Mouse (Mus musculus) C2C12 (cell line): Measurements from ENCODE around the gene Rps28.
"Not testable (repeated sequence)": the region's sequence is repeated elsewhere in the genome, so short reads cannot be mapped to it uniquely, and the experiment has no call there.

Source experiments
- CEBPB ChIP-seq: IDR thresholded peaks from one replicate; pipeline ENCODE4 v1.6.1; 2011; ENCODE audit warnings: low read depth, mild to moderate bottlenecking, control low read depth, moderate library complexity
- CTCF ChIP-seq: IDR thresholded peaks from one replicate; pipeline ENCODE4 v1.5.1; 2011; ENCODE audit not compliant: control insufficient read depth, insufficient read depth, insufficient read length
- FOSL1 ChIP-seq: IDR thresholded peaks from one replicate; pipeline ENCODE4 v1.8.0; 2011; ENCODE audit warnings: mild to moderate bottlenecking, low read length; ENCODE audit not compliant: poor library complexity, insufficient read depth, severe bottlenecking
- MYOD1 ChIP-seq: IDR thresholded peaks from one replicate; pipeline ENCODE4 v1.6.1; 2011; ENCODE audit warnings: low read depth; ENCODE audit not compliant: control insufficient read depth, insufficient read length

DNA sequence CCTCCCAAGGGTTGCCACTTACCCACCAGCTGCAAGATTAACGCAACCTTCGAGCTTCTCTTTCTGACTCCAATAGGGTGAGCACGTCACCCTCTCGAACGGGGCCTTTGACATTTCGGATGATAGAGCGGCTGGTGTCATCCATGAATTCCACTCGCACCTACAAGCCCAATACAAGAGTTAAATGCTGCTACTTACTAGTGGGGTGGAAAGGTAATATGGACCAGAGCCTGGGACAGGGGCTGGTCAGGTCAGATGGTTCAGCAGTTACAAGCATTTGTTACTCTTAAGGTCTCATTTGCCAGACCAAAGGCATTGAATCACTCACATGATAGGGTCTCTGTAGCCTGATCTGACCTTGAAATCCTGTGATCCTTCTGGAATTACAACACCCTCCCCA is 1.2 kb downstream of the Rps28 start:
- TF ChIP-seq CTCF, MYOD1, CEBPB, FOSL1: not testable (repeated sequence)
